Mouse (Mus musculus): ENCODE data around the gene Lsm7. TPM values are rescaled to one million over a fixed set of nuclear protein-coding genes. Genes with fewer than 3 reads are reported as not detected.
"Not testable (repeated sequence)": the region's sequence is repeated elsewhere in the genome, so short reads cannot be mapped to it uniquely, and the experiment has no call there.

Lsm7 gene
- polyA plus RNA-seq, 1 experiment = 219 TPM

- no peaks in the 10 kb centered on the region for H3K36me3 ChIP-seq (replicated peaks; ENCODE audit: low read length)
- H3K4me1 ChIP-seq = peaks cover 35% of the 10 kb centered on the region
- no peaks in the 10 kb centered on the region for H3K9me3 ChIP-seq
- H3K27me3 ChIP-seq (replicated peaks) = peaks cover 2% of the 10 kb centered on the region
- no peak overlapping the region for H3K4me3 ChIP-seq (replicated peaks)
- TF ChIP-seq FLI1 (IDR thresholded peaks at IDR 0.05; ENCODE audit: low read length) (no peak), GATA1 (IDR thresholded peaks at IDR 0.05; ENCODE audit: borderline replicate concordance, low read length) (no peak)
Measured at GRCm38 (mm10) chr10:80818599-80819281, 36.3 kb downstream of the Lsm7 start.

- H3K9me3 ChIP-seq; H3K27me3 ChIP-seq (replicated peaks); H3K4me3 ChIP-seq (replicated peaks); H3K36me3 ChIP-seq (replicated peaks; ENCODE audit: low read length): not testable (repeated sequence)
- H3K4me1 ChIP-seq = peaks cover 32% of the 10 kb centered on the region
Measured at GRCm38 (mm10) chr10:80817955-80818354, 37.1 kb downstream of the Lsm7 start.

GRCm38 (mm10) chr10:80817164-80817563 is 37.8 kb downstream of the Lsm7 start:
- Histone ChIP-seq H3K4me1 (peaks cover 33% of the 10 kb centered on the region), H3K36me3 (replicated peaks; ENCODE audit: low read length) (no peaks in the 10 kb centered on the region), H3K4me3 (replicated peaks) (no peak overlapping the region), H3K9me3 (no peaks in the 10 kb centered on the region), H3K27me3 (replicated peaks) (peaks cover 15% of the 10 kb centered on the region)
- TF ChIP-seq GATA1 (IDR thresholded peaks at IDR 0.05; ENCODE audit: borderline replicate concordance, low read length) (no peak), FLI1 (IDR thresholded peaks at IDR 0.05; ENCODE audit: low read length) (no peak)

- Histone ChIP-seq H3K4me1 (peaks cover 34% of the 10 kb centered on the region), H3K27me3 (replicated peaks) (peaks cover 21% of the 10 kb centered on the region)
- H3K4me3 ChIP-seq (replicated peaks); H3K36me3 ChIP-seq (replicated peaks; ENCODE audit: low read length); H3K9me3 ChIP-seq: not testable (repeated sequence)
Measured at GRCm38 (mm10) chr10:80816303-80816702, 38.7 kb downstream of the Lsm7 start.

- TF ChIP-seq FLI1 (IDR thresholded peaks at IDR 0.05; ENCODE audit: low read length) (no peak), GATA1 (IDR thresholded peaks at IDR 0.05; ENCODE audit: borderline replicate concordance, low read length) (no peak)
- no peaks in the 10 kb centered on the region for H3K36me3 ChIP-seq (replicated peaks; ENCODE audit: low read length)
- H3K4me3 ChIP-seq (replicated peaks) = no peak overlapping the region
- peaks cover 31% of the 10 kb centered on the region for H3K27me3 ChIP-seq (replicated peaks)
- peaks cover 45% of the 10 kb centered on the region for H3K4me1 ChIP-seq
- no peaks in the 10 kb centered on the region for H3K9me3 ChIP-seq
Measured at GRCm38 (mm10) chr10:80814800-80815199, 40.2 kb downstream of the Lsm7 start.

DNA sequence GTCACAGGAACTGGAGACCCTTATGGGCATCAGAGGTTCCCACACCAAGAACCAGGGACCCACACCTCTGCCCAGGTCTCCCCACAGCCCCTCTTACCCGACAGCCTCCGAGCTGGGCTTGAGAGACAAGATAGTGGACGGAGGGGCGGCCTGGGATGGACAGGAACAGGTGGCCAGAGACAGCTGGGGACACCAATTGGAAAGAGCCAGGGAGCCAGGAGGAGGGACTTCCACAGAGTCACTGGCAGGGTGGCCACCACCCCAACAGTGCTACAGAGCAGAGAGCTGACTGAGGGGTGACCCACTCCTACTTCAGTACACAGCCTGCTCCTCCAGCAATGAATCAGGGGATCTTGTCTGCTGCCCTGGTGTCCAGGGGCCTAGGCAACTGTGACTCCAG is 41.6 kb downstream of the Lsm7 start, which contains the start of gene Jsrp1:
Jsrp1 (minus strand) TSS at position 133 of the 400 bp plus-strand sequence.
- Histone ChIP-seq H3K4me1 (peaks cover 42% of the 10 kb centered on the region), H3K9me3 (no peaks in the 10 kb centered on the region), H3K27me3 (replicated peaks) (peaks cover 44% of the 10 kb centered on the region), H3K4me3 (replicated peaks) (peak within 1 kb of the TSS; percentile 1), H3K36me3 (replicated peaks; ENCODE audit: low read length) (no peaks in the 10 kb centered on the region)
- TF ChIP-seq GATA1 (IDR thresholded peaks at IDR 0.05; ENCODE audit: borderline replicate concordance, low read length) = no peak
- no peak for TF ChIP-seq FLI1 (IDR thresholded peaks at IDR 0.05; ENCODE audit: low read length)

GRCm38 (mm10) chr10:80812391-80813041 is 42.5 kb downstream of the Lsm7 start:
- Histone ChIP-seq H3K36me3 (replicated peaks; ENCODE audit: low read length) (no peaks in the 10 kb centered on the region), H3K9me3 (no peaks in the 10 kb centered on the region), H3K27me3 (replicated peaks) (peaks cover 49% of the 10 kb centered on the region), H3K4me3 (replicated peaks) (no peak overlapping the region), H3K4me1 (peaks cover 48% of the 10 kb centered on the region)
- TF ChIP-seq FLI1 (IDR thresholded peaks at IDR 0.05; ENCODE audit: low read length) (no peak), GATA1 (IDR thresholded peaks at IDR 0.05; ENCODE audit: borderline replicate concordance, low read length) (no peak)

DNA sequence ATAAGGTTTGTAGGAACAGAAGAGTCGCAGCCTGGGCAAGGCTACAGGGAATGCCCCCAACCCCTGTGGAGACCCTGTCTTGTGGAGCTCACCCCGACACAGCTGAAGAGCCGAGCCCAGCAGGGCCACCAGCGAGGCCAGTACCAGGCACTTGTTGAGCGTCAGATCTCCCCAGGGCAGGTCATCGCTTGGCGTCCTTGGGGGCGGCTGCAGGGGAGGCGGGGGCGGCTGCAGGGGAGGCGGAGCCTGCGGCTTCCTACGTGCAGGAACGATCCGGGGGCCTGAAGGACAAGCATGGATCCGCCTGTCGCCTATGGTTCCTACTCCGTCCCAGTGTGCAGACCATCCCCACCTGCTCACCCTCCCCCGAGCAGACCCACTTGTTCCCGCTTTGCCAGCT is 44.9 kb downstream of the Lsm7 start:
- H3K27me3 ChIP-seq (replicated peaks) = peaks cover 49% of the 10 kb centered on the region
- H3K36me3 ChIP-seq (replicated peaks; ENCODE audit: low read length) = peaks cover 21% of the 10 kb centered on the region
- peak overlapping the region; percentile 67 for H3K4me3 ChIP-seq (replicated peaks)
- TF ChIP-seq GATA1 (IDR thresholded peaks at IDR 0.05; ENCODE audit: borderline replicate concordance, low read length) (no peak), FLI1 (IDR thresholded peaks at IDR 0.05; ENCODE audit: low read length) (no peak)
- H3K9me3 ChIP-seq = no peaks in the 10 kb centered on the region
- H3K4me1 ChIP-seq = peaks cover 71% of the 10 kb centered on the region

GRCm38 (mm10) chr10:80808985-80809632 is 45.9 kb downstream of the Lsm7 start:
- TF ChIP-seq GATA1 (IDR thresholded peaks at IDR 0.05; ENCODE audit: borderline replicate concordance, low read length) (no peak), FLI1 (IDR thresholded peaks at IDR 0.05; ENCODE audit: low read length) (no peak)
- Histone ChIP-seq H3K4me3 (replicated peaks) (peak overlapping the region; percentile 64), H3K4me1 (peaks cover 68% of the 10 kb centered on the region), H3K36me3 (replicated peaks; ENCODE audit: low read length) (peaks cover 31% of the 10 kb centered on the region), H3K27me3 (replicated peaks) (peaks cover 47% of the 10 kb centered on the region), H3K9me3 (no peaks in the 10 kb centered on the region)
